Mouse (Mus musculus): Measurements from ENCODE around the gene Trabd2b. TPM values are rescaled to one million over a fixed set of nuclear protein-coding genes. Genes with fewer than 3 reads are reported as not detected.

Gene Trabd2b
- polyA plus RNA-seq, 1 experiment from 2014 or later: 0.59 TPM

- no peak for ATAC-seq (ENCODE audit: insufficient number of reproducible peaks, insufficient read depth, low FRiP score, low TSS enrichment, low read depth)
- H3K27ac ChIP-seq: no peak overlapping the region
- no peak overlapping the region for H3K9ac ChIP-seq (replicated peaks)
- WGBS: 85% methylated on average over 4 of the region's 4 CpGs
- no peaks in the 10 kb centered on the region for H3K36me3 ChIP-seq
- no peak overlapping the region for H3K4me2 ChIP-seq
- H3K27me3 ChIP-seq: peaks cover 40% of the 10 kb centered on the region
- no peak overlapping the region for H3K4me3 ChIP-seq (replicated peaks)
- H3K9me3 ChIP-seq: no peaks in the 10 kb centered on the region
- 0 out of 2 replicates have a peak, but pooled peaks cover 7% of the 10 kb centered on the region for H3K4me1 ChIP-seq (replicated peaks)
These were observed 202.8 kb downstream of the Trabd2b start for GRCm38 (mm10) chr4:114609297-114609696.

DNA sequence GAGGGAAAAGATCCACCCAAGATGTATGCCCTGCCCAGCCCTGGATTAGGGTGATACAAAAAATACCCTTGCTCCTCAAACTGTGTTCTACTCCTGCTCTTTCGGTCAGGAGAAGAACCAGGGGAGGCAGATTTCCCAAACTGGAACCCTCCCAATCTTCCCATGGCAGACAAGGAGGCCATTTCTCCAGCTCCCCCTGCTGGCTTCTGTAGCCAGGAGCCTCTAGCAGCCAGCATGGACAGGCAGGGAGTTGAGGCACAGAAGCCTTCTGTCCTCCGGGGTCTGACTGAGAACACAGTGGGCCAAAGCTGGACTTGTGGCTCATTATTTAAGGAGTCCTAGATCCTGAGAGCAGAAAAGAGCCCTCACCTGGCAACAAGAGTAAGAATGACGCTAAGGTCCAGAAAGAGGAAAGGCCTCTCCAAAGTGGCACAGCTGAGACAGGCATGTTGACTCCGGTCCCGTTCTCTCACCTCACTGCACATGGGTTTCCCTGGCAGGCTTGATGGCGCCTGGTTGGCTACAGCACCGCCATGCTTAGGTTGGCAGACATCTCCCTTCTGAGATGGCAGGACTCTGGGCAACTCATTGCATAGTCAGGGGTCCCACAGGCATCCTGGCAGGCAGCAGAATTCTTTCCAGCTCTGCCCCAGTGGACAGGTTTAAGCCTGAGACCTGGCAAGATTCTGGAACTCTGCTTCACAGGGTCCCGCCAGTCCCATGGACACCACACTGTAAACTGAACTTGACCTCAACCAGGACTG lies 204.8 kb downstream of the Trabd2b start:
- no peak overlapping the region for H3K27ac ChIP-seq
- H3K27me3 ChIP-seq: peaks cover 31% of the 10 kb centered on the region
- H3K9ac ChIP-seq (replicated peaks): no peak overlapping the region
- no peak overlapping the region for H3K4me3 ChIP-seq (replicated peaks)
- no peaks in the 10 kb centered on the region for H3K4me1 ChIP-seq (replicated peaks)
- 71% methylated on average over 8 of the region's 8 CpGs for WGBS
- H3K36me3 ChIP-seq: no peaks in the 10 kb centered on the region
- ATAC-seq (ENCODE audit: insufficient number of reproducible peaks, insufficient read depth, low FRiP score, low TSS enrichment, low read depth): no peak
- H3K9me3 ChIP-seq: no peaks in the 10 kb centered on the region
- no peak overlapping the region for H3K4me2 ChIP-seq

DNA sequence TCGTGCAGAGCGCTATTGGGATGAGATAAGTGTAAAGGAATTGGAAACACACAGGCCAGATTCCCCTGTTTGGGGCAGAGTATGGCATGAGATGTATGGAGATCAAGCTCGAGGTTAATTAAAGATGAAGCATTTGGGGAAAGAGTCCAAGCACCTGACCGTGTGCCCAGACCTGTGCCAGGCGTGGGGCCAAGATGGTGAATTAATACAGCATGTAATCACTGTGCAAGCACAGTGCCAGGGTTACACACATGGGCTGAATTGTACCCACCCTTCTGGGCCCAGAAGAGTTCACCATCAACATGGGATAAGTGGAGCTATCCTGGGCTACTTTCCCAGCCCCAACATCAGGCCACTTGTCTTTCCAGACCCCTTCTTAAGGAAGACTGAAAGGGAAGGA lies 205.5 kb downstream of the Trabd2b start:
- H3K4me2 ChIP-seq: no peak overlapping the region

DNA sequence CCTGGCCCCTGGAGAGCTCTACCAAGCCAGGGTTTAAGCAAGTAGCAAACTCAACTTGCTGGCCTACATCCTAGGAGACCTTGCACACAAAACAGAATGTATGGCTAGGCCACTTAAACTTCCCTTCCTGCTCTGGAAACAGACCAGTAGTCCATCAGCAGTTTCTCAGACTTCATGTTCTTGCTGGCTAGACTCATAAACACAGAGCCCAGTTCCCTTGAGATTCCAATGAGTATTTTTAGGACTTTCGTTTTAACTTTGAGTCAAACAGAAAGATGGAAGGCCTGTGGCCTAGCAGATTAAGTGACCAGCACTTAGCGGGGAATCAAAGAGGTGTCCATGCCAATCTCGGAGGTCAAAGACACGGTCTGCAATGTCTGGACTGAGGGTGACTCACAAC lies 206.3 kb downstream of the Trabd2b start:
- Histone ChIP-seq H3K27ac (no peak overlapping the region), H3K4me2 (no peak overlapping the region), H3K9me3 (no peaks in the 10 kb centered on the region), H3K4me1 (replicated peaks) (no peaks in the 10 kb centered on the region), H3K27me3 (peaks cover 28% of the 10 kb centered on the region), H3K9ac (replicated peaks) (no peak overlapping the region), H3K36me3 (no peaks in the 10 kb centered on the region), H3K4me3 (replicated peaks) (no peak overlapping the region)
- no peak for ATAC-seq (ENCODE audit: insufficient number of reproducible peaks, insufficient read depth, low FRiP score, low TSS enrichment, low read depth)
- WGBS: 84% methylated on average over 4 of the region's 4 CpGs

More for the DNA sequence above, 205.5 kb downstream of the Trabd2b start:
- H3K27ac ChIP-seq: no peak overlapping the region
- no peaks in the 10 kb centered on the region for H3K4me1 ChIP-seq (replicated peaks)
- no peak overlapping the region for H3K9ac ChIP-seq (replicated peaks)
- no peak overlapping the region for H3K4me3 ChIP-seq (replicated peaks)
- H3K9me3 ChIP-seq: no peaks in the 10 kb centered on the region
- H3K36me3 ChIP-seq: no peaks in the 10 kb centered on the region
- peaks cover 34% of the 10 kb centered on the region for H3K27me3 ChIP-seq
- ATAC-seq (ENCODE audit: insufficient number of reproducible peaks, insufficient read depth, low FRiP score, low TSS enrichment, low read depth): no peak
- WGBS: 79% methylated on average over 5 of the region's 5 CpGs

DNA sequence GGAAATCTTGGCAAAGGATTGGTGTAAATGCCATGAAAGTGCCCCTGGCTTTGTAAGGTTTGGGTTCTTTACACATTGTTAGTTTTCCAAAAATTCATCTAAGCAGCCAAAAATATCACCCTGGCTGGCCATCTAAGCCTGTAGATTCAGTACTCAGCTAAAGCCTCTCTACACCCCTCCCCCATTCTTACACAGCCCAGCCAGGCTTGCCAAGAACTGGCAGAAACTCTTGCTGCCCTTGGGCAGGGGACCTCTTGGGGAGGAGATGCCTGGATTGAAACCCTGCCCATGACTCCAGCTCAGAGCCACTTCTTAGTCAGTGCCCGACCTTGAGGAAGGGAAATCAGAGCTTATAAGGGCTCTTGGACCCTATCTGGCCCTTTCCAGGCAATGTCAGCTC lies 207.6 kb downstream of the Trabd2b start:
- Histone ChIP-seq H3K27me3 (peaks cover 35% of the 10 kb centered on the region), H3K4me3 (replicated peaks) (no peak overlapping the region), H3K9ac (replicated peaks) (no peak overlapping the region), H3K36me3 (no peaks in the 10 kb centered on the region), H3K9me3 (no peaks in the 10 kb centered on the region), H3K4me2 (no peak overlapping the region), H3K27ac (no peak overlapping the region), H3K4me1 (replicated peaks) (no peaks in the 10 kb centered on the region)
- 40% methylated on average over 1 of the region's 1 CpGs for WGBS
- no peak for ATAC-seq (ENCODE audit: insufficient number of reproducible peaks, insufficient read depth, low FRiP score, low TSS enrichment, low read depth)

GRCm38 (mm10) chr4:114615765-114616164 lies 209.2 kb downstream of the Trabd2b start:
- H3K36me3 ChIP-seq: no peaks in the 10 kb centered on the region
- peaks cover 41% of the 10 kb centered on the region for H3K27me3 ChIP-seq
- no peak overlapping the region for H3K27ac ChIP-seq
- H3K9ac ChIP-seq (replicated peaks): no peak overlapping the region
- WGBS: 87% methylated on average over 4 of the region's 4 CpGs
- H3K4me2 ChIP-seq: no peak overlapping the region
- H3K9me3 ChIP-seq: no peaks in the 10 kb centered on the region
- ATAC-seq (ENCODE audit: insufficient number of reproducible peaks, insufficient read depth, low FRiP score, low TSS enrichment, low read depth): no peak
- no peaks in the 10 kb centered on the region for H3K4me1 ChIP-seq (replicated peaks)
- no peak overlapping the region for H3K4me3 ChIP-seq (replicated peaks)

DNA sequence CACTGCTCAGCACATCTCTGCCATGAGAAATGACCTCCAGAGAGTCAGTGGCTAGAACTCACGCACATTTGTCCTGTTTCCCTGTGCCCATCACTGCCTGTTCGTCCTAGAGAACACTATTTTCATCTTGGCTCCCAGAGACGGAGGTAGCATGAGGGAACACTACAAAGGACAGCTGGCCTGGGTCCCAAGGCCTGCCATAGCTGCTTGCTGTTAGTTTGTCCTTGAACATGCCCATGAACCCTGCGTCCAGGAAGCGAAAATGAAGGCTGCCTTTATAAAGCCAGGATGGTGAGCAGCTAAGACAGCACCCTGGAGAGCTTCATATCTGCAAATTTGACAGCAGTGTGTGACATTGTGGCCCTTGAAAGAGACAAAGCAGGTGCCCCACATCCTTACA lies 216.4 kb downstream of the Trabd2b start:
- Histone ChIP-seq H3K4me3 (replicated peaks) (no peak overlapping the region), H3K4me2 (no peak overlapping the region), H3K36me3 (no peaks in the 10 kb centered on the region), H3K4me1 (replicated peaks) (peaks cover 21% of the 10 kb centered on the region), H3K9ac (replicated peaks) (no peak overlapping the region), H3K27me3 (peaks cover 79% of the 10 kb centered on the region), H3K27ac (no peak overlapping the region), H3K9me3 (no peaks in the 10 kb centered on the region)
- 69% methylated on average over 5 of the region's 5 CpGs for WGBS
- ATAC-seq (ENCODE audit: insufficient number of reproducible peaks, insufficient read depth, low FRiP score, low TSS enrichment, low read depth): no peak

DNA sequence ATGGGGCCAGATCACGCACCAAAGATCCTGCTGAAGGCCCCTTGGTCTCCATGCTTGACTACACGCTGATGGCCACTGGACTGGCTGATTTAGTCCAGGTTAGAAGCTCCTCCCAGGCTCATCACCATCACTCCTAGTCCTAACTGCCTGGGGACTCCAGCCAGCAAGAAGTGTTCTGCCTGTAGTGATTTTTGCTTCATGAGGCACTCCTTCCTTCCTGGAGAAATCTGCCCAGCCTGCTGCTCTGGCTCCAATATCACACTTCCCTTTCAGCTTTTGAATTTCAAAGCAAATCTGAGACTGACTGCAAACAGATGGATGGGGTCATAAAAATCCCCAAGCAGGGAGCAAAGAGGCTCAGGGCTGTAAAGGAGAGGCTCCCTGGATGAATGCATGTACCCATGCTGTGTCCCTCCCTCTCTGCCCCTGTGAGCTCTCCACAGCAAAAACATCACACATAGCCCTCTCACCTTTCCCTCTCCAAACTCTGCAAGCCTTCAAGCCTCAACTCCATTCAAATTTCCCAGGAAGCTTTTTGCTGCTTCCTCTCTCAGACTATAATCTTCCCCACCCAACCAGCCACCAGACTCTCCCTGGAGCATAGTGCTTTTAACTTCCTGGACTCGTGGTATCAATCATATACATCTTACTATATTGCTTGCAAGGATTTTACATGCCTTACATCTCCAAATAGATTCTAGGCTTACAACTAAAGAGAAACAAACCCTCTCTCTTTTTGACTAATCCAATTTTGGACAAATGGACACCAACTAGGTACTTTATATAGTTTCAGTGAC lies 217.8 kb downstream of the Trabd2b start:
- peak; percentile 26; the same call in 1 of the 2 replicates for ATAC-seq (ENCODE audit: insufficient number of reproducible peaks, insufficient read depth, low FRiP score, low TSS enrichment, low read depth)
- WGBS: 16% methylated on average over 3 of the region's 3 CpGs
- no peak overlapping the region for H3K4me3 ChIP-seq (replicated peaks)
- peaks cover 21% of the 10 kb centered on the region for H3K4me1 ChIP-seq (replicated peaks)
- H3K27me3 ChIP-seq: peaks cover 79% of the 10 kb centered on the region
- no peak overlapping the region for H3K9ac ChIP-seq (replicated peaks)
- no peak overlapping the region for H3K4me2 ChIP-seq
- H3K36me3 ChIP-seq: no peaks in the 10 kb centered on the region
- H3K27ac ChIP-seq: peak overlapping the region; percentile 64; the same call in 1 of the 2 replicates
- no peaks in the 10 kb centered on the region for H3K9me3 ChIP-seq

DNA sequence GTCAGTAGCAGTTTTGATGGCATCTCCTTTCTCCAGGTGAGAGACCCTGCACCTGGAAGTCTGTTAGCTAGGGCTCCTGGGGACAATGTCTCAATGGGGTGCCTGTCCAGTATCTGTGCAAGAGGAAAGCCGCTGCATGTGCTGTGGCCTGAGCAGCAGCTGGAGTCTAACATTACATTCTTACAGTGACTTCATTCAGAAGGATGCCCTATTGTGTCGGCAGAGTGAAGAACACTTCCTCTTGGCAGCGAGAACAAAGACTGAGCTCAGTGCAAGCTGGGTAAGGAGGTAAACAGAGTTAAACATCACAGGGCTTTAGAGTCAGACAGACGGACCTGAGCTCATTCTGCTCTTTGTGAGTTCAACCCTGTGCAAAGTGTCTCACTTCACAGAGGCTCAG lies 218.8 kb downstream of the Trabd2b start:
- Histone ChIP-seq H3K4me2 (no peak overlapping the region), H3K36me3 (no peaks in the 10 kb centered on the region), H3K9me3 (no peaks in the 10 kb centered on the region), H3K4me3 (replicated peaks) (no peak overlapping the region), H3K27ac (peak overlapping the region; percentile 53; the same call in 1 of the 2 replicates), H3K4me1 (replicated peaks) (peaks cover 21% of the 10 kb centered on the region), H3K9ac (replicated peaks) (no peak overlapping the region), H3K27me3 (peaks cover 70% of the 10 kb centered on the region)
- no peak for ATAC-seq (ENCODE audit: insufficient number of reproducible peaks, insufficient read depth, low FRiP score, low TSS enrichment, low read depth)
- 40% methylated on average over 4 of the region's 4 CpGs for WGBS

- Histone ChIP-seq H3K4me3 (replicated peaks) (no peak overlapping the region), H3K9ac (replicated peaks) (no peak overlapping the region), H3K9me3 (no peaks in the 10 kb centered on the region), H3K4me1 (replicated peaks) (peaks cover 21% of the 10 kb centered on the region), H3K27me3 (peaks cover 65% of the 10 kb centered on the region), H3K27ac (no peak overlapping the region), H3K4me2 (no peak overlapping the region), H3K36me3 (no peaks in the 10 kb centered on the region)
- no peak for ATAC-seq (ENCODE audit: insufficient number of reproducible peaks, insufficient read depth, low FRiP score, low TSS enrichment, low read depth)
- WGBS: 88% methylated on average over 3 of the region's 3 CpGs
These were observed 219.4 kb downstream of the Trabd2b start for GRCm38 (mm10) chr4:114625920-114626319.

DNA sequence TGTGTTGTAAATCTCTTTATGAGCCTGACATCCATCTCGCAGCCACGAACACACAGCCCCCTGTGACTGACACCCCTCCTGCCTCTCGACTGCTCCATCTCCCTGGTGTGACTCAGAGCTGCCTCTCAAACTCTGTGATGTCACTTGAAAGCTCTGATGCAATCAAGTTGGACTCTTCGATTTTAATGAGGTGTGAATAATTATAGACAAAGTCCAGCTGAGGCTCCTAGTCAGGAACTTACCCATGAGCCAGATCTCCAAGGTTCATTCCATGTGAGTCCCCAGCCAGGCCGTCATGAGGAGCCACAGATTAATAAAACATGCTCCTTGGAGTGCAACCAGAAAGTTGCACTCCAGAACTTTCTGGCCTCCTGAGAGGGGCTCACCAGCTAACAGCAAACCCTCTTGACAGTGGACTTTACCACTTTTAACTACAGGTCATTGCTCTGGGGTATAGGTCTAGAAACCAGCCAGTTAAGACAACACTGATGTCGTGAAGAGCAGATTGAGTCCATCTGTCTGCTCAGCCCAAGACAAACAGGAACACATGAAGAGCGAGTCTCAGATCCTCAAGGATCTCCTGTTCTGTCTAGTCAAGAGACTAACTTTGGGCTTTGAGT lies 221.3 kb downstream of the Trabd2b start:
- peaks cover 21% of the 10 kb centered on the region for H3K4me1 ChIP-seq (replicated peaks)
- H3K9me3 ChIP-seq: no peaks in the 10 kb centered on the region
- H3K4me2 ChIP-seq: no peak overlapping the region
- 55% methylated on average over 7 of the region's 7 CpGs for WGBS
- H3K4me3 ChIP-seq (replicated peaks): no peak overlapping the region
- peaks cover 69% of the 10 kb centered on the region for H3K27me3 ChIP-seq
- no peak overlapping the region for H3K27ac ChIP-seq
- H3K36me3 ChIP-seq: no peaks in the 10 kb centered on the region
- ATAC-seq (ENCODE audit: insufficient number of reproducible peaks, insufficient read depth, low FRiP score, low TSS enrichment, low read depth): no peak
- no peak overlapping the region for H3K9ac ChIP-seq (replicated peaks)
